Mouse (Mus musculus) cerebellum, adult 9-11 months (tissue): Measurements from ENCODE around the gene Lmf1.

Experiments used
- DNase-seq: peaks from one replicate; pipeline ENCODE4 v3.0.0; 2022

The Lmf1 gene

GRCm38 (mm10) chr17:25645661-25646060 is 66.8 kb downstream of the Lmf1 start:
- DNase-seq: no peak

GRCm38 (mm10) chr17:25647901-25648300 is 69.0 kb downstream of the Lmf1 start:
- no peak for DNase-seq

DNA sequence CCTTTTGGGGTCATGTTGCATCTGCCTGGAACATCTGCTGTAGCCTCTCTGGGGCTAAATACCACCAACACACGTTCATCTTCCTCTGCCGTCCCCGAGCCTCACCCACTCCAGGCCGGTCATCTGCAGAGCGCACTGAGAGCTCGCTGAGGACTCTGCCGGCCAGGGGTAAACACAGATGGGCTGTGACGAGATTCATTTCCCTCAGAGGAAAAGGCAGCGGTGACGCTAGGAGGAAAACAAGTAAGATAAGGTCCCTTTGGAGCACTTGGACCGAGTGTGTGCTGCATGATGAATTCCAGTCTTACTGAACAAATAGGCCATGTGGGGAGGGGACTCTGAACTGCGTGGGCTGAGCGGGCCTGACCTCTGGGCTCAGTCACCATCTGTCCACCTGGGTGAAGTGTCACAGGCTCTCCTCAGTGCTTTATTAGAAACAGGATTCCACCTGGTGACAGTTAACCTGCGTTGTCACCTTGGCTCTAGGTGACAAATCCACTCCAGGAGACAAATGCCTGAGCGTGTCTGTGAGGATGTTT is 69.9 kb downstream of the Lmf1 start:
- DNase-seq: no peak

GRCm38 (mm10) chr17:25650726-25651125 is 71.8 kb downstream of the Lmf1 start:
- DNase-seq: no peak

DNA sequence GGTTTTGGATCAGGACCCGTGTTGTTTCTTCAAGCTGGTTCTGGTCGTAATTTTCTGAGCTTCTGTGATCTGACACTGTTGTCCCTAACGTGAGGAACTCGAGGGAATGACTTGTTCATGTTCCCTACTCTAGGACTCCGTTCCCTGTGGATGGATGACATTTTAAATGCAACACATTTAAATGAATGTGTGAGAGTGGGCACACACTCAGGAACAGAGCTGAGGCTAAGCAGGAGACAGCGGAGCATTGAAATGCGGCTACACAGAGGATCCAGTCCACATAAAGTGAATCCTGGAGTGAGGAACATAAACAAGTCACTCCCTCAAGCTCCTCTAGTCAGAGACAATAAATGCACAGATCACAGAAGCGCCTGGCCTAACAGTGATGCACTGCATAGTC is 73.4 kb downstream of the Lmf1 start:
- no peak for DNase-seq

DNA sequence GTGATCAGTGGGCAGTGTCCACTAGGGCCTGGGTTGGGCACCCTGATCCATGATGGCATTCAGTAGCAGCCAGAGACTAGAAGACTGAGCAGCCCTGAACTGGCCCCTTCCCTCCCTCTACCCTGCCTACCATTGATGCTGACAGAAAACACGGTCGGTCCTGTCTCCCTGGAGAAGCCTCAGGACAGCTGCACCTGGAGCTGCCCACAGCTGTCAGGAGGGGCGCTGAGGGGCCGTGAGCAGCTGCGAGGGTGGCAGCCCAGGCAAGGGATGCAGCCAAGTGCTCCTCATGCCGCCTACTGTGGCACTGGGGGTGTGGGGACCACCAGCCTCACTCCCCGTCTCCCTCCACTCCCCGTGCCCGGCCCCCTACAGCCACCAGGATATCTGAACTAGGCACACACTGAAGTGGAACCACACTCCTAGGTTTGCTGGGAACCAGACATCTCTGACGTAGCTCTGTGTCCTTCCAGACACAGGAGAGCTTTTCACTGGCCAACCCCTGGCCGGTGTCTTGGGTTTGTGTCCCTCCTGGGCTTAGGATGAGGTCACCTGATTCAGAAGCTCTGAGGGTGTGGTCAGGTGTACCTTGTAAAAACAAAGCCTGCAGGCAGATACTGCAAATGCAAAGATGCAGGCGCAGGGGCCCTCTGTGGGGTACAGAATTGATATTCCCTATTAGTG is 77.4 kb downstream of the Lmf1 start:
- DNase-seq: no peak

DNA sequence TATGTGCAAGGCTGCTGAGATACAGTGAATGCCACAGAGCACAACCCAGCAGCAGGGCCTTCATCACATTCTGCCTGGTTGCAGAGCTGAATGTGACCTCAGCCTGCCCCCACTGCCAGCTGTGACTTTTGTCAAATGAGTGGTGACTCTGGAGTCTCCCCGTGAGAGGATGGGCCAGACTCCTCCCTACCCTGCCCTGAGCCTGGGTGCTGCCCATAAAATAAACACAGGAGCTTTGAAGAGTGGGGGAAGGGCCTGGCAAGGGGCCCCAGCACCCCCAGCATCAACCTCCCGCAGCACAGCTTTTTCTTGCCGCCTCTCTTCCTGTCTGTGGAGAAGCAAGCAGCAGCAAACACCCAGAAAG is 77.9 kb downstream of the Lmf1 start:
- DNase-seq: no peak

GRCm38 (mm10) chr17:25663213-25663835 is 84.4 kb downstream of the Lmf1 start:
- no peak for DNase-seq

DNA sequence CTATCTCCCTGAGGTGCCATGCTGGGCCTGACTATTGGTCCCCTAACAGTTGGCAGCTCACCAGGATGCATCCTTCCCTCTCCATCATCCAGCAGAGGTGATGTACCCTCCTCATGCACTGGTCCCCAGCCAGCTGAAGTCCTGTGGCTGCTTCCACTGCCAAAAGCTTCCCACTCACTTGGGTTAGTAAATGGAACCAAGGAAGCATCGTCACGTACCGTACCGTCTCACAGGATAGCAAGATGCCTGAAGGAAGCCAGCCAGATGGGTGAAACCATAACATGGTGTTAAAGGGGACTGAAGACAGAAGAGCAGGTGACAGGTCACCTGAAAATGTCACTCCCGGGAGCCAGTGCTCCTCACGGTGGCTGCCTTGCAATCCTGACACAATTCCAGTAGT is 86.6 kb downstream of the Lmf1 start:
- DNase-seq: no peak

GRCm38 (mm10) chr17:25665891-25666290 is 87.0 kb downstream of the Lmf1 start:
- DNase-seq: no peak

DNA sequence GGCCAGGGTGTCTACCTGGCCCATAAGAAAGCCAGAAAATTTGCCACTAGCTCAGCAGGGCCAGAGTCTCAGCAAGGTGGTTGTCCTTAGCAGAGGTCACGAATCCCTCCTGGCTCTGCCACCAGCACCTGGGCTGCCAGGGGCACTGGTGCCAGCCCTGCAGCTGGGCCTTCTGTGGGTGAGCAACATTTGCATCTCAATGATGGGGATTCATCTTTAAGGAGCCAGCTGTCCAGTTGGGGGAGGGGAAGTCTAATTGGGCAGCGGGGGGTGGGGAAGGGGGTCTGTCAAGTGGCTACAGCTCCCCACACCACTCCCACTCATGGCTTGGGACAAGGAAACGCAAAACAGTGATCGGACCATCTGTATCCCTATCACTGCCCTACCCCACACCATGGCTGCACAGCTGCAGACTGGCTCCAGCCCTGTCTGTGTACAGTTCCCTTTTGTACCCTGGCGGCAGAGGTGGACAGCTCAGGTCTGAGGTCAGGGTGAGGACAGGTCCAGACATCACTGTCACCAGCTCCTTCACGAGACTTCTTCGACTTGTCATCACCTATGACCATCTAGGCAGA is 89.7 kb downstream of the Lmf1 start:
- DNase-seq: no peak

DNA sequence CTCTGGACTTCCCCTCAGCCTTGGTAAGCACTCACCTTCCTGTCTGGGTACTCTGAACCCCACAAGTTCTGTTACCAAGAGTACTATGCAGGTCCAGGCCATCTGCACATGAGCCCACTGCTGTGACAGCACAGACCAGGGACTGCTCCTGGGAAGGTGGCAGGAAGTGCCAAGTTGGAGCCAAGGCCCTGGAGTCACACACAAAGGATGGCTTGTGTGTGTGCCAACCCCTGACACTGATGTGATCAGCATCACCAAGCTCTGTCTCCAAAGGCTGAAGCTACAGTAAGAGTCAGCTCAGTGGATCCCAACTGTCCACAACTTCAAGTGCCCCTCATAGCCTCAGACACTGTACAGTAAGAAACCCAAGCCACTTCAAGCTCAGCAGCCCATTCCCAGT is 94.1 kb downstream of the Lmf1 start:
- no peak for DNase-seq

GRCm38 (mm10) chr17:25677969-25678368 is 99.1 kb downstream of the Lmf1 start:
- no peak for DNase-seq

GRCm38 (mm10) chr17:25679818-25680217 is 100.9 kb downstream of the Lmf1 start:
- DNase-seq: no peak

DNA sequence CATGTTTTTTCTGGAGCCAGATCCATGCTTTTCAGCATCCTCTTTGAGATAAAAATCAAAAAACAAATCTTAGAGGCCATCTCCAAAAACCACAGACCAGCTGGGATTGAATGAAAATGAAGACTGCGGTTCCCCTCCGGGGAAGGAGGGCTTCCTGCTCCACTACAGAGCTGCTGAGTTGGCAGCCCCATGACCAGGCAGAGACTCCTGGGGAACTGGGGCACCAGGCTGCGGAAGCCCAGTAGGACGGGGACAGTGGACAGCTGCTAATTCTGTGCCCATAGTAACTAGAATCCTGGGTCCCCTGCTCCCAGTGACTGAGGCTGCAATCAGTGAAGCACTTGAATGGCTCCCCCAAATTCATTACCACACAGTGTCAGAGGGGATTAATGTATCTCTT is 102.8 kb downstream of the Lmf1 start:
- no peak for DNase-seq

DNA sequence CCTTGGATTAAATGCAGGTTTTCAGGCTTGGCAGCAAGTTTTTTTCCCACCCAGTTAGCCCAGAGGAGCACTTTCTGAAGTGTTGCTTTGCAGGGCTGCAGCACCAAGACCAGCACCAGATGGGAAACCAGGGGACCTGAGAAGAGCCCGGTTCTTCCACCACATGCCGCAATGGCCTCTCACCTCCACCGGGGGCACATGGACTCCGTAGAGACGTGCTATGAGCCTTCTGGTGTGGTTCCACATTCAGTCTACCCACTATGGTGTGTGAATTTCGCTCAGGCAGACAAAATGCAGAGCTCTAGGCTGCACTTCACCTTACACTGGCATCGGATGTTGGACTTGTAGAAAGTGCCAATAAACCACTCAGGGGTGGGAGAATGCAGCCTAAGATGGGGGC is 107.4 kb downstream of the Lmf1 start:
- no peak for DNase-seq

DNA sequence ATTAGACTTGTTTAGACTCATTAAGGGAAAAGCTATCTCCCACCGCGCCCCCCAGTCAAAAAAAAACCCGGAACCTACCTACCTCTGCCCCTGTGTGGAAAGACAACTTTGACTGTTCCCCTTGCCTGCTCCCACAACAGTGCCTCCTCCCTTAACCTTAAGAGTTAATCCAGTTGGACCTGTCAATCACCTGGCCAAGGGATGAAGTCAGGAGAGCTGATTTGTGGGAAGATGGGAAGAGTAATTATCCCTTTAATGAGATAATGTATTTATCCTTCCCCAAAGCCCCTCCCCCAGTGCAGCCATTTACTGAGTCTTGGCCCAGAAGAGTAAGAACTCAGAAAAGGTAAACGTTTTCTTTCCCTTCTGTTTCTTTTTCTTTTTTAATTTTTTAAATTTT is 110.0 kb downstream of the Lmf1 start:
- DNase-seq: no peak

DNA sequence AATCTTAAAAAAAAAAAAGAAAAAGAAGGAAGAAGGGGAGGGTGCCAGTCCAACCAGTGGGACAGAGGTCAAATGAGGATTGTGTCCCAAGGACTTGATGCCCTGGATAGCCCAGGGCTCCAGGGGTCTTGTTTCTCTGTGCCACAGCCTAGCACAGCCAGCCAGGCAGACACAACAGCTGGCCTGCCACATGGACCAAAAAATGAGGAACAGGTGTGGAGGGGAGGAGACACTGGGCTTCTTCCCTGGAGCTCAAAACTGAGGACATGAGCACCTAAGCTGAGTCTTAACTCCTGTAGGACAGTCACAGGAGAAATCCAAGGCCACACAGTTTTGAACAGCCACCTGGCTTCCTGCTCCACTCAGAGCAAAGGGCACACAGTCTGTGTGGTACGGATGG is 117.4 kb downstream of the Lmf1 start:
- no peak for DNase-seq

- DNase-seq: peak; percentile 52
These were observed 119.6 kb downstream of the Lmf1 start for GRCm38 (mm10) chr17:25698446-25698845.

DNA sequence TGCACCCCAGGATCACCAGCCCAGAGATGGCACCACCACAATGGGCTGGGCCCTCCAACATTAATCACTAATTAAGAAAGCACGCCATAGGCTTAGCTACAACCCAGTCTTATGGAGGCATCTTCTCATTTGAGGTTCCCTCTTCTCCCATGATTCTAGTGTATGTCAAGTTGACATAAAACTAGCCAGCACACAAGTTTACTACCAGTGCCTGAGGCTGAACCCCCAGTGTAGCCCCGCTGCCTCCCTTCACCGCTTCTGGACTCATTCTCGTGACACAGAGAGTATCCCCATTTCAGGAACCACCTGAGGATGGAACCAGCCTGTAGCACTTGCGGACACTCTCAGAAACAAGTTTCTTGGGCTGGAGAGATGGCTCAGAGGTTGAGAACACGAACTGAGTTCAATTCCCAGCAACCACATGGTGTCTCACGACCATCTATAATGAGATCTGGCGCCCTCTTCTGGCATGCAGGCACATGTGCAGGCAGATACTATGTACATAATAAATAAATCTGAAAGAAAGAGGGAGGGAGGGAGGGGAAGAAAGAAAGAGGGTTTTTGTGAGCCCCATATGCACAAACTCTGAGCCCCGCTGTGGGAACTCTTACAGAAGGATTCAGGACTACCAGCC is 122.1 kb downstream of the Lmf1 start:
- no peak for DNase-seq

- DNase-seq: no peak
These were observed 131.1 kb downstream of the Lmf1 start for GRCm38 (mm10) chr17:25709994-25710393.

DNA sequence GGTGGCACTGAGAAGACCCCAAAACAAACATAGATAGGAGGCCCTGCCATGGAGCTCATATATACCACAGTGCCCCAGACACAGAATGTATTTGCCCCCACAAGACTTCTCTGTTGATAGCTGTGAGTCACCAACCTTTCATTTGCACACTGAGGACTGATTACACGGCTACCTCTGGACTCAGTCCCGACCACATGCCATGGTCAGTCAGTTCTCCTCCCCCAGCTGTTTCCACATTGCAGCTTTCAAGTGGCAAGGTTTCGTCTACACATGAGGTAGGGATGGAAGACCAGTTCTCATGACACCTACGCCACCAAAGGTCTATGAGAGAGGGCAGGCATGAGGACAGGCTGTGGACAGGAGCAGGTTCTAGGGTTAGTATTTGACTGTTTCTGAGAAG is 132.3 kb downstream of the Lmf1 start:
- DNase-seq: no peak
